Mouse (Mus musculus): ENCODE measurements at regions not wholly inside any gene's neighbourhood (a gene's known extent, or its start where the extent isn't known, plus 50 kb on each side); places are given as distances from the start of the nearest gene placed in this dataset.

DNA sequence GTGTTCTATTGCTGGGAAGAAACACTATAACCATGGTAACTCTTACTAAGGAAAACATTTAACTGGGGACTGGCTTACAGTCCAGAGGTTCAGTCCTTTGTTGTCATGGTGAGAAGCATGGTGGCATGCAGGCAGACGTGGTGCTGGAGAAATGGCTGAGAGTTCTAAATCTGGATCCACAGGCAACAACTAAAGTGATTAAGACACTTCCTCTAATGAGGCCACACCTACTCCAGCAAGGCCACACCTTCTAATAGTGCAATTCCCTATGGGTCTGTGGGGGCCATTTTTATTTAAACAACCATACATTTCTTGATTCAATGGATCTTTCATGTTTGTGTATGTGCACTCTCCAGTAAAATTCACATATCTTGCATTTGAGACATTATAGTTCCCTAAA lies 151.4 kb upstream of the Ankrd55 start:
- TF ChIP-seq CTCF (IDR thresholded peaks at IDR 0.05; ENCODE audit: low read depth, low read length) (no peak), GATA1 (IDR thresholded peaks at IDR 0.05; ENCODE audit: borderline replicate concordance, low read length) (no peak), TAL1 (conservative IDR thresholded peaks at IDR 0.05; ENCODE audit: low read depth, low read length) (no peak), POLR2AphosphoS5 (IDR thresholded peaks at IDR 0.05; ENCODE audit: insufficient replicate concordance, low read depth, low read length) (no peak)

Data from G1E (cell line).